Mouse (Mus musculus): ENCODE results near the gene Ehmt1.

Gene Ehmt1

DNA sequence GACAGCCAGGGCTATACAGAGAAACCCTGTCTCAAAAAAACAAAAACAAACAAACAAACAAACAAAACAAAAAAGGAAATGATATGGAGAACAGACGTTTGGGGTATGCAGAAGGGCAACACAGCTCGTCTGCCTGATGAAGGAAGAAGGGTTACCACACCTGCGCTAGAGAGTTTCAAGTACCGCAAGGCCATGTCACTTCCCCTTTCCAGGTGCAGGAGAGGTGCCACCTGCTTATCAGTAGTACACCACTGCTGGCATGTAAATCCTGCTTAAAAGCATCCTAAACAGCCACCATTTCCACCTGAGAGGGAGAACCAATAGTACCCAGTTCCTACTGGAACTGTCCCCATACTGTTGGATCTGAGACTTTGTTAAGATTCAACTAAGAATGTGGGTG, 113.8 kb downstream of the Ehmt1 start:
- no peak for DNase-seq (ENCODE audit: low spot score)

DNA sequence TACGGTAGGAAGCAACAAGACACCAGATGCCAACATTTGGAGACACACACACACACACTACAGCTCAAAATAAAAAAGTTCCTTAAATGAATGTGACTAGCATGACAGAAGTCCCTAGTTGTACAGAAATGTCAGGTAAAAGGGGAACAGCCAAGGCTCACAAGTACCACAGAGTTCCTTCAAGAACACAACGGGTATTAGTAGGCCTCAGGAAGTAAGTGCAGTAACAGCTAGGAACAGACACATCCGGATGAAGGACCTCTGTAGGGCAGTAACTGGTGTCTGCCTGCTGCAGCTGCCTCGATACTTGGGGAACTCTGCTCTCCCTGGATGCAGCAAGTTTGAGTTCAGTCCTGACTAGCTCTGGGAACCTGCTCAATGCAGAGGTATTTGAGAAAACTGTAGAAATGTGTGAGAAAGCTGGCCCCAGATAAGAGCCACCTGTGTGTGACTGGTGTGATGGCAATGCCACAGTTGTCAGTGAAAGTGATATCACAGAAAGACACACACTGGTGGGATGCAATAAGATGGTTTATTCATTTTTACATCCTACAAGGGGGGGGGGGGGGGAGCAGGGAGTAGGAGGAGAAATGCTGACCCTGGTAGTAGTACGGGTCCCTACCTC, 122.5 kb downstream of the Ehmt1 start:
- DNase-seq (ENCODE audit: low spot score): no peak

DNA sequence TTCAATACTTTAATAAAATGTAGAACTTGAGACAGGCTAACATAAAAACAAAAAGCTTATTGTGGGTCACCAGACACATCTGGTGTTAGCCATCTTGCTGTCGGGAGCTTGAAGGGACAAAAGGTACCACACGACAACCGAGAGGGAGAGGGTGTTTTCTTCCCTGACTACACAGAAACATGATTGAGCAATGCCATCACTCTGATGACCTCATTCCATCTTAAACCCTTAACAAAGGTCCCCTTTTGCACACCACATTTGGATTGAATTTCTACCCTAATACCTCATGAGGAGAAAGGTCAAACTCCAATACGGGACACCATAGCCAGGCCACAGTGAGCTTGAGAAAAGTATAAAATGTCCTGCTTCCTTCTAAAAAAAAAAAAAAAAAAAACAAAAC, 132.2 kb downstream of the Ehmt1 start:
- DNase-seq (ENCODE audit: low spot score): no peak

DNA sequence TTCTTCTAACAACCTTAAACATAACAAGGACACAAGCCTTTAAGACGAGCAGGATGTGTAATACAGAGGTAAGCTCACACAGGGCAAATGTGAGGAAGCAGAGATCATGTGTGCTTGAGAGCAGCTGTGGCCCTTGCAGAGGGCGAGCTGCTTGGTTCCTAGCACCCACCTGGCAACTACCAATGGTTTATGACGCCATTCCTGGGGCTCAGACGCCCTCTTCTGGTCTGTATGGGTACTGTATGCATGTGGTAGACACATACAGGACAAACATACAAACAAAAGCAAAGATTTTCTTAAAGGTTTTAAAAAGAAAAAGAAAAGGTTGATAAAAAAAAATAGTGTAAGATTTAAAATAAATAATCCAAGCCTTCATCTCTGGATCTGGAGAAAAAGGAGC, 138.2 kb downstream of the Ehmt1 start:
- DNase-seq (ENCODE audit: low spot score): no peak

DNA sequence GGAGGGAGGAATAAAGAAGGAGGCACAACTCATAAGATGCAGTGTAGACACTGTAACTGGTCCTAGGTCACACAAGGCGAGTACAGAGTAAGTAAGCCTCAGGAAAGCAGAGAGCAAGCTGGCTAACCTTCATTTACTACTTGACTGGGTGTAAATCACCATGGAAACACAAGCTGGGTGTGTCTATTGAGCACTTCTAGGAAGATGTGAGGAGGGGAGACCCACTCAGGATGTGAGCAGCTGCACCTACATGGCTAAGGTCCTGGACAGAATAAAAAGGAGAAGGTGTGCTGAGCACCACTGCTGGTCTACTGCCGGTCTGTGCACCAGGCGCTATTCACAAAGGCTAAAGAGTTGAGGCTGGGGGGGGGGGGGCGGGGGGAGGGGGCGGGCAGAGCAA, 142.6 kb downstream of the Ehmt1 start:
- DNase-seq (ENCODE audit: low spot score): no peak

DNA sequence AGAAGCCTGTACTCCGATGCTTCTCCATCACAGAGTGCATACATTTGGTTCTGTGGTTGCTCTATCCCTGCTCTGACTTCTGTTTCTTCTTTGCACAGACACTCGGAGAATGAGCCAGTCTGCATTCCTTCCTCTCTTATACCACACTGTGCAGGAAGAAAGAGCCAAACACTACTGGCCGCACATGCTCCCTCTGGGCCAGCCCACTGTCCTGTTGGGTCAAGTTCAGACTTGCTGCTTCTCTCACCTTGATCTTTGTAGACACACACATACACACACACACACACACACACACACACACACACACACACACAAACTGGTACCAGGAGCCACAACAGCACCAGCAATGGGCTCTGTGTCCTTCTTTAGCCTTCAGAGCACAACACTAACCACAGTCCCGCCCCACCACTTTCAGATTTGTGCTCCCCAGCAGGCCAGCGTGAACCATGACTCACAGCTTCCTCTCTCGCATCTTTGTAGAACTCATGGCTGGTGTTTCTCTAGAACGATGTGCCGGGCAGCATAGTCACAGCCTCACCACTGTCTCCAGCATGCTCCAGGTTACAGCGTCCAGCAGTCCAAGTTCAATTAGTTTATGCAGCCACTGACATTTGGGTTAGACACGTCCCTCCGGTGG, 143.3 kb downstream of the Ehmt1 start:
- no peak for DNase-seq (ENCODE audit: low spot score)

DNA sequence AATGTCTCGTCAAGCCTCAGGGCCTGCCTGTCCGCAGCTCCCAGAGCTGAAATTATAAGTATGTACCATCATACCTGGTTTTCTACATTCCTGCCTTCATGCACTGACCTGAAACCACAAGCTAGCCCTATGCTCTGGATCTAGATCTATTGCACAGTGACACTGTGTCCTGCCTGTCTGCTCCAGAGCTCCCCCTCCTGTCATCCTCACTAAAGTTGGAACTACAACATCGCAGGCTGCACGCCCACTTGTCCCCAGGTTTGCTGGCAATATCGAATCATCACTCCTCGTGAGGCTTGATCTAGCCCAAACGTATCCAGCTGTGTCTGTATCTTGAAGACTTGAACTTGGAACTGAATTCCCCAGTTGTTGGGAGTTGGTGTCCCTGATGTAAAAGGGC, 144.6 kb downstream of the Ehmt1 start:
- no peak for DNase-seq (ENCODE audit: low spot score)

DNA sequence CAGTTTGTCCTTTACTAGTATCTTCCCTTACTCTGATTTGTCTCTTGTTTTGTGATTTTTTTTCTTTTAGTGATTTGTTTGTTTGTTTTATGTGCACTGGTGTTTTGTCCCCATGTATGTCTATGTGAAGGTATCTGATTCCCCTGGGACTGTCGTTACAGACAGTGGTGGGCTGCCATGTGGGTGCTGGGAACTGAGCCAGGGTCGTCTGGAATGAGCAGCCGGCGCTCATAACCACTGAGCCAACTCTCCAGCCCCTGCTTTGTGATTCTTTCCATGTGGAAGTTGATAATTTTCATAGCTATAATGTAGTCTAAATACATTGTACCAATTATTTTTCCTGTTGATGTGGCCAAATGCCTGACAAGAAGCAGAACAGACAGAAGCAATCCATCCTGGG, 148.6 kb downstream of the Ehmt1 start:
- DNase-seq (ENCODE audit: low spot score): no peak

DNA sequence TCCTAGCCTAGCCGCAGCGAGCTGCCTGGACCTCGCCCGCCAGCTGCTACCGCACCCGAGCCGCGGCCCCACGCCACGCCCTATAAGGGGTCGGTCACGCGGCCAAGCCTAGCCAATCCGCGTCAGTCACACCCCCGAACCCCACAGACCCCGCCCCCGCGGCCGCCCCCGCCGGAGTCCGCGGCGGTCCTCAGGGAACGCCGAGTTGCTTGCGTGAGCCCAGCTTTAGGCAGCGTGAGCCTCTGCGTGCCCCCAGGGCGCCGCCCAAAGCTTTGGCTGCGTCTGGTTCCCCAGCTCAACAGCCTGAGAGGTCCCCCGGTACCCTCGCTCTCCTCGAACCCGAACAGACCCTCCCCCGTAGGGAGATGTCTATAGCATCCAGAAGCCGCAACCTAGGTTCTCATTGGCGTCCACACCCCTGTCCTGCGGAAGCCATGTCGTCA, 156.3 kb downstream of the Ehmt1 start, which contains the start of gene Cacna1b:
TSS of gene Cacna1b (minus strand) at position 38 of the 443 bp plus-strand sequence.
- peak; percentile 55 for DNase-seq (ENCODE audit: low spot score)

DNA sequence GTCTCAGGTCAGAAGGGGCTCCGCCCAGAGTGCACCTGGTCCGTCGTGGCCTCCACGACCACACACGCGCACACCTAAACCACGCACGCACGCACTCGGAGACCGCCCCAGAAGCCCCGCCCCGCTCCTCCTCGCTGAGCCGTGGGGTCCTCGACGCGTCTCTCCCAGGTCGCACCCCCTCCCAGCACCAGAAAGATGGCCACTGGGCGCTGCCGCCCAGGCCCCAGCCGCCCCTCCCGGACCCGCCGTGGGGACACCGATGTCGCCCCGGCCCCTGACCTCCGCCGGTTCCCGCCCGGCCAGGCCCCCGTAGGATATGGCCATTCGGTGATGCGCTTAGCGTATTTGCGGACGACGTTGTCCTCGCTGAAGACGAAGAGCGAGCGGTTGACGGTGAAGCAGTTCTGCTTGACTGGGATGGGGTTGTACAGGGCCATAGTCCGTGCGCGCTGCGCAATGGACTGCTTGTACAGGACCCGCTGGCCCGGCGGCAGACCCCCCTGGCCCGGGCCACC, 156.9 kb downstream of the Ehmt1 start:
- peak; percentile 6 for DNase-seq (ENCODE audit: low spot score)

DNA sequence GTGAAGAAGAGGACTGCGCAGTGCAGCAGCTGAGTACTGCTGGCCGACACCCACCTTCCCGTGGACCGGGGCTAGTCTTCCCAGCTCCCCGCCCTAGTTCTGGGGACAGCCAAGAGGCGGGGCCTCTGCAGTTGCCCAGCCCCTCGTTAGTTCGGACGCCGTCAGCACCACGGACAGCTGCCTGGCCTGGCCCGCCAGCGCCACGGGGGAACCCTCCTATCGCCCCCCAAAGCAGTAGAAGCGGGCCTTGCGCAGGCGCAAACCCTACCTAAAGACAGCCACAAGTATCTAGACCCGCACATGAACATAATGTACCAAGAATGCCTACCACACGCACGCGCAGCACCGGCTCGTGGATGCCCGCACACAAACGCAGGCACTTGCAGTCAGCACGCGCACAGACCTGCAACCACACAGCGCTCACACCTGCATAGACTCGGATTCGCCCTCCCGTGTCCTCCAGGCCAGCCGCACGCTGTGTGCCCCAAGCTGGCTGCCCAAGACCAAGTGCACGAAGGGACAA, 157.4 kb downstream of the Ehmt1 start:
- peak; percentile 67 for DNase-seq (ENCODE audit: low spot score)

DNA sequence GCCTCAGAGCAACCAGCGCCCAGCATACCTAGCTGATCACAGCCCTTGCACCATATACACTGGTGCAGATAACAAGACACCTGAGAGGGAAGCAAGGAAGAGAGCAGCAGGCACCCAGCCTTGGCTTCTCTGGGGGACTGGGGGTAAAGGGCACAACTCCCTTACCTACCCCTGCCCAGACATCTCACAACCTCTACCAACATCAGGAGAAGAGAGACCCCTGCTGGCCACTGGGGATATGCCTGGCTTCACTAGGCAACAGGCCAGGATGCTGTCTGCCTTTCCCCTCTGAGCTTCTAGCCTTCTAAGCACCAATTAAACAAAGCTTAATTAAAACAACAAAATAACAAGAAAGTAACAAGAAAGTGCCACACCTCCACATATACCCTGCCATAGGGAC, 164.1 kb downstream of the Ehmt1 start:
- peak; percentile 35 for DNase-seq (ENCODE audit: low spot score)

DNA sequence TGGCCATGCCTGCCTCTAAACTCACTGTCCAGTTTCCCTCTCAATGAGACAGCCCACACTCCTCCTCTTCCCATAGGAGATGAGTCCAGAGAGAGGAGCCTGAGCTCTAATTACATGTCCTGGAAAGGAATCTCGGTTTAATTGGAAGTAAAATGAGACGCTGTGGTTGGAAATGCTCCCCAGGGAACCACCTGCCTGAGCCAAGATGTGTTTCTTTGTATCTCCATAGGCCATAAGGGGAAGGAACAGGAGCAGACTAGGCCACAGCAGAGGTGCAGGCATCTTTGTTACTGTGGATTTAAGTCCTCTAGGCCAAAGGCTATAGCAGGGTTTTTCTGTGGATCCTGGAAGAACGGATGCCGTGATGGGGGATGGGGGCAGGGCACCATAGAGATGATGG, 166.8 kb downstream of the Ehmt1 start:
- no peak for DNase-seq (ENCODE audit: low spot score)

DNA sequence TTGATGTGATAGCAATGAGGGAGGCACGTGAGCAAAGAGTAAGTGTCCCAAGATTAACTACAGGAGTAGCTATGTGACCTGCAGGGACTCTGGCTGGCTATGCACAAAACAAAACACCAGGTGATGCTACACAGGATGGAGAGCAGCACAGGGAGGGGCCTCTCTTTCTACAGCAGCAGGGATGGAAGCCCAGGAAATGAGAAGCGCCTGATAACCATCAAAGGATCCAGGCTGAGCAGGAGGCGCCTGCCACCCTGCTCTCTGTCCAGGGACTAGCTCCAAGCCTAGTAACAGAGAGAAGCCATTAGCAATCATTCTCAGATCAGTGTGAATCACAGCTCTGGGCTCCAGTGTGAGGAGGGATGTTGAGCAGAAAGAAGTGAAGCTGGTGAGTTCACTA, 169.4 kb downstream of the Ehmt1 start:
- DNase-seq (ENCODE audit: low spot score): no peak

DNA sequence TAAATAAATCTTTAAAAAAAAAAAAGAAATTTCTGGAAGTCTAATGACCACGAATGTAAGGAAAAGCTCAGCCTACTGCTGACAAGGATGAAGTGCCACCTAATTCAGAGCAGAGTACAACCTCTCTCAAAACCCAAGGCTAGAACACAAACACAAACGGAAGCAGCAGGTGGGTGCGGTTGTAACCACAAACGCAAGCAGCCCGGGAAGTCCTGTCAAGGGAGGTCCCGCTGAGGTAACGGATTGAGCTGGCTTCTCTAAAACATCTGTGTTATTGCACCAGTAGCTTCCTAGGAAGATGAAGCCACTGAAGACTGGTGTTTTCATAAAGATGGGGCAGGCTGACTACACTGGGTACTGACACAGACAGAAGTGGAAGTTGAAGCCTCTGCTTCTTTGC, 171.5 kb downstream of the Ehmt1 start:
- DNase-seq (ENCODE audit: low spot score): no peak
